Mouse (Mus musculus): ENCODE data around the gene 4930524B15Rik. TPM values are rescaled to one million over a fixed set of nuclear protein-coding genes. Genes with fewer than 3 reads are reported as not detected.
"Not testable (repeated sequence)": the region's sequence is repeated elsewhere in the genome, so short reads cannot be mapped to it uniquely, and the experiment has no call there.

4930524B15Rik gene
- total RNA-seq (2021): not detected
- long read RNA-seq: 0 reads

DNA sequence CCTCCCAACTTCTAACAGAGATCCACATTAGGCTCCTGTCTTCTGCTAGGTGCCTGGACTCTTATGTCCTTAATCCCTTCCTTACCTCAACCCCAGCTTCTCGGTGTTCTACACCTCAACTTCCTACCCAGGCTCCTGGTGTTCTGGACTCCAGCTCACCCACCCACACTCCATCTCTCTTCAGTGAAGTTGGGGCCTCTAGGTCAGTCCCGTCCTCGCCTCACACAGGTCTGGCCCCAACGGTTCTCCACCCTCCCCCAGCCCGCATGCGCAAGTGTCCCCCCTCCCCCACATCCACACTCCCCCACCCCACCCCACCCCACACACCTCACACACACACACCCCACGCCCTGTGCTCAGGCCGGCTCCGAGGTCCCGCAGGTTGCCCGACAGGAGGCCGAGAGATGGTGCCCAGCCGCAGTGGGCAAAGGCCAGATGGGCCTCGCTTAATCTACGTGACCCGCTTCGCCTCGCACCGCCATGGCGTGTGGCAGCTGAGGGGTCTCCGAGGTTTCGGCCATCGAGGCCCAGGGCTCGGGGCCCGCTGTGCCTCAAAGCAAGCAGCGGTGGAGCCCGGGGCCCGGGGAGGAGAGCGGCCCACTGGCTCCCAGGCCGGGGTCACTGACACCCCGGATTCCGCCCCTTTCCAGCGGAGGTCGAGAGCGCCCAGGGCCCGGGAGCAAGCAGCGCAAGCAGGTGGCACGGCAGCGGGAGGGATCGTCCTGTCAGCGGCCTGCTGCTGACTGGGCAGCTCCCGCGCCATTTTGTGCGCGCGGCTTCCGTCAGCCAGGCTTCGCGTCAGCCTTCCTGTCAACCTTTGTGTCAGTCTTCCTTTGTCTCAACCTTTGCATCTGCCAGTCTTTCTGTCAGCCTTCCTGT is at the start of gene 4930524B15Rik:
TSS of gene 4930524B15Rik (plus strand) at position 337 of the 879 bp plus-strand sequence.
- DNase-seq (ENCODE audit: low spot score in 2 of 2): peak in 1 of 2 experiments; percentile 26

DNA sequence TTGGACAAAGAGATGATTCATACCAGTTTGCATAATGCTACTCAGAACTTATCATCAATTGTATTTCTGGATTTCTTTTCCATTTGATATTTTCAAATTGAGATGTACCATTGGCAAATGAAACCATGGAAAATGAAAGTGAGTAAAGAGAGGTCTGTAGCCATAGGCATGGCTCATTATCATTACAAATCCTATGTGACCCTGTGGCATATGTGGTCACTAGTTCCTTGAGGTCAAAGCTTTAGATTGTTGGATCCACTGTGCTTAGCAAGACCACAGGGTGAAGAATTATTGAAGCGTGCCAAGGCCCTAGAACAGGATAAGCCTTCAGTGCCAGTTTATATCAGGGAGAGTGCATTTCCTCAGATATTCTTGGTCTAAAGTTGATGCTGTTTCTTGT is 47.6 kb upstream of the 4930524B15Rik start:
- DNase-seq (ENCODE audit: low spot score in 2 of 2): no peak

DNA sequence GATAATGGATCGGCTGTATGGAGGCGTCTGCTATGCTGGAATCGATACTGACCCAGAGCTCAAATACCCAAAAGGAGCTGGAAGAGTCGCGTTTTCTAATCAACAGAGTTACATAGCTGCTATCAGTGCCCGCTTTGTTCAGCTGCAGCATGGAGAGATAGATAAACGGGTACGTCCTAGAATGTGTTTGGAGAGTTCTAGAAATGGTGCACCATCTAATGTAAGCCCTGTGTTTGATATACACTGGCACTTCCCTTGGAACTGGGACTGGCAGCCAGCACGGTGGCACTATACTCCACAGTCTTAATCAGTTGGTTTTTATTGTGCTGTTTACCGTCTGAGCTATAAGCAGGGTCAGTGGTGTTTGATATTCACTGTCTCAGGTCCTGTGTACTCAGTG is 35.3 kb upstream of the 4930524B15Rik start:
- no peak for DNase-seq (ENCODE audit: low spot score in 2 of 2)

GRCm38 (mm10) chr11:31935652-31936051 is 29.7 kb upstream of the 4930524B15Rik start:
- DNase-seq (ENCODE audit: low spot score in 2 of 2): no peak

GRCm38 (mm10) chr11:31936910-31937525 is 28.4 kb upstream of the 4930524B15Rik start:
- no peak for DNase-seq (ENCODE audit: low spot score in 2 of 2)

GRCm38 (mm10) chr11:31940898-31941639 is 24.3 kb upstream of the 4930524B15Rik start:
- DNase-seq (ENCODE audit: low spot score in 2 of 2): peak; percentile 63 to 75

GRCm38 (mm10) chr11:31941640-31942638 is 23.5 kb upstream of the 4930524B15Rik start:
- DNase-seq (ENCODE audit: low spot score in 2 of 2): peak in 1 of 2 experiments; percentile 52

DNA sequence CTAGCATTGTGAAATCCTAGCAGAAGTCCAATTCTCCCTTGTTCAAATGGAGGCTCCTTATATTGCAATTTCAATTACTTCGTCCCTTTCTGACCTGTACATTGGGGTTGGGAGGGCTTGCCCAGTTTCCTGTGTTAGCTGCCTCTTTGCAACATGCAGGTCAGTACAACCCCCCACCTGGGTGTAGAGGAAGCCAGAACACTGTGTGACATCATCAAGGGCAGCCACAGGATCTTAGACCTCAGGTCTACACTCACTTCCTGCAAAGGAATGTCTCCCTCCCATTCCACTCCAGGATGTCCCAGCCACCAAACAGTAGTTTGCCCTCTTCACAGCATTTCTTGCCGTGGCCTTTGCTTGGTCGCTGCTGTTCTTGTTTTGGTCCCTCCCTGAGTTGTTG is 19.9 kb upstream of the 4930524B15Rik start:
- DNase-seq (ENCODE audit: low spot score in 2 of 2): no peak

GRCm38 (mm10) chr11:31948462-31949330 is 16.7 kb upstream of the 4930524B15Rik start:
- no peak for DNase-seq (ENCODE audit: low spot score in 2 of 2)

- DNase-seq (ENCODE audit: low spot score in 2 of 2): peak; percentile 86 to 87
Measured at GRCm38 (mm10) chr11:31949331-31949785, 16.0 kb upstream of the 4930524B15Rik start.

GRCm38 (mm10) chr11:31960071-31960470 is 5.3 kb upstream of the 4930524B15Rik start:
- DNase-seq (ENCODE audit: low spot score in 2 of 2): no peak

DNA sequence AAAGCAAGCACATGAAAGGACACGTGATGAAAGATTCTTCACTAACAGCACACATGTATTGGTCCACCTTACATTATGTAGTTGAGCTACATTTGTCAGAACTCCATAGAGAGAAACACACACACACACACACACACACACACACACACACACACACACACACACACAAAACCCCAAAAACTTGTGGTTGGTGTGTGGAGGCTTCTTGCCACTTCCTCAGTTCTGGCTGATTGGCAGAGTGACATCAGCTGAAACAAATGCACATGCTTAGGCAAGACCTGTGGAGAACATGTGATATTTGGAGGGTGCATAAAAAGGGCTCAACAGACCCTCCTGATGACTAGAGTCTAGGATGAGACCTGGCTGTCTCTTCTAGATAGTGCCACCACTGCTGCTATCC is 1.4 kb upstream of the 4930524B15Rik start:
- DNase-seq (ENCODE audit: low spot score in 2 of 2): no peak

- no peak for DNase-seq (ENCODE audit: low spot score in 2 of 2)
Measured at GRCm38 (mm10) chr11:31974132-31974531, 8.7 kb downstream of the 4930524B15Rik start.

DNA sequence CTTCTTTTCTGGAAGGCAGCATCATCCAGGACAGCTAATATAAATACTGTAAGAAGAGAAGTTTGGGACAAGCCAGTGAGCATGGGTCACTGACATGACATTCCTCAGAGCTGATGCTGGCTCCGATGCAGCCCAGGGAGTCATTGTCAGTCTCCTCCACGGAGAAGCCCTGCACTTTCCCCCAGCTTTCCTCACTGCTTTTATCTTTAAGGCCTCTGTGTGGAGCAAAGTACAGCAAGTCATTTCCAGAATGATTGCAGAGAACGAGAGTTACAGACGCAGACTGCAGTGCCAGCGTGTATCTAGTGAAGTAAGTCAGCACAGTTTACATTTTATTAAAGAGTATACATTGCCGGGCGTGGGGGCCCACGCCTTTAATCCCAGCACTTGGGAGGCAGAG is 9.4 kb downstream of the 4930524B15Rik start:
- DNase-seq (ENCODE audit: low spot score in 2 of 2): no peak

DNA sequence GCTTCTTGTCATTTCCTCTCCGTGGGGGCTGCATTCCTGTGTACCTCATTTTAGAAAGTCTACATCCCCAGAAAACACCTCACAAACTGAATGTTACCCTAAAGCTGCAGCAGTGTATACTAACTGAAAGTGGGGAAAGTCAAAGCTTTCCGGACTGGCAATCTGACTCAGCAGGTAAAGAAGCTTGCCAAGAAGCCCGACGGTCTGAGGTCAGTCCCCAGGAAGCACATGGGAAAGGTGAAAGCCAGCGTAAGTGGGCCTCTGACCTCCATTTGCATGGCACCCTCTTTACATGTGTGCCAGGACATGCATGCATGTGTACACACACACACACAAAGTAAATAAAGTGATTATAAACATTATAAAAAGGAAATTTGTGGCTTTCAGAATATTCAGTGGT is 10.3 kb downstream of the 4930524B15Rik start:
- no peak for DNase-seq (ENCODE audit: low spot score in 2 of 2)

DNA sequence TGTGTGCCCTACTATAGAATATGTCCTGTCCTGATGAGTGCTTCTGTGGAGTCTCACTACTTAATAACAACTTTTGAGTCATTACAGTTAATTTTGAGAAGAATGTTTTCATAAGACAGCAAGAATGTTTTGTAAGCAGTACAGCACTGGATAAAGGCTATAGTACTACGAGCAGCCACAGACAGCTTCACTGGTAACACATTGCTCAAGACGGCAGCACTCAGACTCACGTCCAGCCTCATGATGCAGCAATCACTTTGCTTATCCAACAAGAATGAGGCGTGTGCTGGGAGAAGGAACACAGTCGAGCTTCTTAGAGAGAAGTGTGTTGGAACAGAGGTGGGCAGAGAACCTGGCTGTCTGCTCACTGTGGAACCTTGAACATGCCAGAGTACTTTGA is 10.7 kb downstream of the 4930524B15Rik start:
- no peak for DNase-seq (ENCODE audit: low spot score in 2 of 2)

DNA sequence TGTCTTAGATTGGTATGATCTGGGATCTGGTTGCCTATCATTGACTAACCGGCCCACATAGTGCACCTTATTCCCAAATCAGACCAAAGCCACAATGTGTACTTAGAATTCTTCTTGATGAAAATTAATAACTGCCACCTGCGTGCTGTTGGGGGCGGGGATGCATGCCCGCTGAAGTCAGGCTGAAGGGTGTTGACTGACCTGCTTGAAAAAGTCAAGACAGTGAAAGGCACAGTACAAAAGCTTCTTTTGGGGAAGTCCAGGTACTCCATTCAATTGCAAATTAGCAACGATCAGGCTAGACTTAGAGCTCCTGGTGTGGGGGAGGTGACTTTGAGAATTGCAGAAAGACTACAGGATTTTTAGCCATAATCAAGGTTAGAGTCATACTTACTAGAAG is 14.7 kb downstream of the 4930524B15Rik start:
- not testable (repeated sequence) for DNase-seq (ENCODE audit: low spot score in 2 of 2)

- no peak for DNase-seq (ENCODE audit: low spot score in 2 of 2)
Measured at GRCm38 (mm10) chr11:31981830-31982229, 16.4 kb downstream of the 4930524B15Rik start.

- DNase-seq (ENCODE audit: low spot score in 2 of 2): not testable (repeated sequence)
Measured at GRCm38 (mm10) chr11:31982247-31982943, 17.0 kb downstream of the 4930524B15Rik start.
